Mouse (Mus musculus) limb, embryonic 13.5 days (tissue): Measurements from ENCODE around the gene Eaf1. TPM values are rescaled to one million over a fixed set of nuclear protein-coding genes. Genes with fewer than 3 reads are reported as not detected.

Experiments
- ATAC-seq: fragments of 200-750 bp; cut with Nextera tagmentation; 2 replicates; pipeline ENCODE4 v1.8.0; 2017; ENCODE audit warnings: low read depth, moderate number of reproducible peaks, moderate TSS enrichment; ENCODE audit not compliant: low FRiP score
- H3K27ac ChIP-seq: fragments of 300-500 bp; sonication (generic); 2 replicates; pipeline ENCODE4 v1.5.1; 2015; ENCODE audit warnings: inconsistent platforms, mild to moderate bottlenecking, moderate library complexity
- H3K27me3 ChIP-seq: fragments of 300-500 bp; sonication (generic); 2 replicates; pipeline ENCODE4 v1.6.1; 2015; ENCODE audit warnings: mild to moderate bottlenecking, inconsistent platforms
- H3K36me3 ChIP-seq: fragments of 300-500 bp; sonication (generic); 2 replicates; pipeline ENCODE4 v1.6.1; 2015; ENCODE audit warnings: inconsistent platforms, mild to moderate bottlenecking, moderate library complexity
- H3K4me1 ChIP-seq: fragments of 300-500 bp; sonication (generic); 2 replicates; pipeline ENCODE4 v1.6.1; 2015; ENCODE audit warnings: inconsistent platforms
- H3K4me2 ChIP-seq: fragments of 300-500 bp; sonication (generic); replicated peaks from 2 replicates; pipeline ENCODE4 v1.6.1; 2015; ENCODE audit warnings: inconsistent platforms, mild to moderate bottlenecking, moderate library complexity
- H3K4me3 ChIP-seq: fragments of 300-500 bp; sonication (generic); 2 replicates; pipeline ENCODE4 v1.5.1; 2015; ENCODE audit warnings: moderate library complexity, mild to moderate bottlenecking, inconsistent platforms
- H3K9ac ChIP-seq: fragments of 300-500 bp; sonication (generic); 2 replicates; pipeline ENCODE4 v1.6.1; 2015; ENCODE audit warnings: mild to moderate bottlenecking, inconsistent platforms
- H3K9me3 ChIP-seq: fragments of 300-500 bp; sonication (generic); 2 replicates; pipeline ENCODE4 v1.6.1; 2016; ENCODE audit warnings: inconsistent platforms
- WGBS: fragments of 180-500 bp; shearing (Covaris S2); methylation state at CpG from one replicate; pipeline ENCODE4 v1.1.7; 2015; 5-methylcytosine and 5-hydroxymethylcytosine counted together
- polyA plus RNA-seq: library from polyadenylated mRNA; unstranded; fragments of >200 nt; fragmentation: Nextera tagmentation; extraction: Ambion mirVana; gene quantifications from 2 replicates; pipeline ENCODE4 v1.2.1, GENCODE M21; 2015

Gene Eaf1
- polyA plus RNA-seq, 1 experiment from 2014 or later: 24.0 TPM

- Histone ChIP-seq H3K9ac (no peak overlapping the region), H3K27me3 (no peaks in the 10 kb centered on the region), H3K4me1 (no peaks in the 10 kb centered on the region), H3K4me2 (no peak overlapping the region), H3K27ac (no peak overlapping the region), H3K36me3 (peaks cover 95% of the 10 kb centered on the region), H3K9me3 (no peaks in the 10 kb centered on the region), H3K4me3 (no peak overlapping the region)
- ATAC-seq: no peak
- WGBS: 89% methylated on average over 5 of the region's 5 CpGs
Observed at GRCm38 (mm10) chr14:31482417-31482816, 11.8 kb upstream of the Eaf1 start.

DNA sequence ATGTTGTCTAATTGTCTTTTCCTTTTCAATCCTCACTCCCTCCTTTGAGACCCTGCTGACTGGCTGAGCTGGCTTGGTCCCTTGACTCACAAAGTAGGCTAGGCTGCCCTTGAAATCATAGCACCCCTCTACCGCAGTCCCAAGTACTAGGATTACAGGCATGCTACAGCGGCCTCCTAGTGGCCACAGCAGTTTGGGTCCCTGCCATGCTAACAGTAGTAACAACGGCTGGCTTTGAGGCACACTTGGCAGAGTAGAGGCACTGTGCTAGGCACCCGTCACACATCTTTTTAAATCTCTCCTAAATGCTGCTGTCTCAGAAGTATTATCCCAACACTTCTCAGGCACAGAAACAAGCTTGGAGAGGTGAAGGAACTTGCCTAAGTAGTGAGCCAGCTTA, 7.7 kb upstream of the Eaf1 start:
- Histone ChIP-seq H3K9me3 (no peaks in the 10 kb centered on the region), H3K4me1 (no peaks in the 10 kb centered on the region), H3K36me3 (peaks cover 78% of the 10 kb centered on the region), H3K4me2 (no peak overlapping the region), H3K9ac (no peak overlapping the region), H3K27ac (no peak overlapping the region), H3K27me3 (no peaks in the 10 kb centered on the region), H3K4me3 (no peak overlapping the region)
- WGBS: 87% methylated on average over 4 of the region's 4 CpGs
- no peak for ATAC-seq

GRCm38 (mm10) chr14:31488055-31488454, 6.1 kb upstream of the Eaf1 start:
- no peaks in the 10 kb centered on the region for H3K9me3 ChIP-seq
- no peak overlapping the region for H3K27ac ChIP-seq
- ATAC-seq: no peak
- peaks cover 76% of the 10 kb centered on the region for H3K36me3 ChIP-seq
- 95% methylated on average over 6 of the region's 6 CpGs for WGBS
- H3K4me3 ChIP-seq: no peak overlapping the region
- H3K9ac ChIP-seq: no peak overlapping the region
- H3K4me1 ChIP-seq: 0 out of 2 replicates have a peak, but pooled peaks cover 5% of the 10 kb centered on the region
- no peak overlapping the region for H3K4me2 ChIP-seq
- H3K27me3 ChIP-seq: no peaks in the 10 kb centered on the region

DNA sequence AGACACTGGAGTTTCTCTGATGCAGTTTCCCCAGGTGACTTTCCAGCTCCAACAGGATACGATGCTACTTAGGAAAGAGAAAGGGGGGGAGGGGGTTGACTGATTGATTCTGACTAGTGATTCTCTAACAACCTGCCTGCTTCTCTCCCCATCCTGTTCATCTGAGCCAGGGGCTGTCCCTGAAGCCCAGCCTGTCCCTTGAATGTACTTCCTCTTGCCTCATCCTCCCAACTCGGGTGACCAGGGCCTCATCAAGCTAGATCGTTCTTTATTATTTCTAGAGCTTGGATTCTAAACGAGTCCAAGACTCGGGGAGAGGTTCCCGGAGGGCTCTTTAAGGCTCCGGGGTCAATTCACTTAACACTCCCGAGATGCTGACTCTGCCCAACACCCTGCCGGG, 298 bp upstream of the Eaf1 start:
- peaks cover 34% of the 10 kb centered on the region for H3K36me3 ChIP-seq
- peak overlapping the region; percentile 94 for H3K4me3 ChIP-seq
- no peak overlapping the region for H3K27ac ChIP-seq
- H3K9me3 ChIP-seq: no peaks in the 10 kb centered on the region
- WGBS: 28% methylated on average over 9 of the region's 9 CpGs
- H3K4me1 ChIP-seq: peaks cover 35% of the 10 kb centered on the region
- H3K27me3 ChIP-seq: no peaks in the 10 kb centered on the region
- peak overlapping the region; percentile 96 for H3K4me2 ChIP-seq
- H3K9ac ChIP-seq: peak overlapping the region; percentile 93
- no peak for ATAC-seq

DNA sequence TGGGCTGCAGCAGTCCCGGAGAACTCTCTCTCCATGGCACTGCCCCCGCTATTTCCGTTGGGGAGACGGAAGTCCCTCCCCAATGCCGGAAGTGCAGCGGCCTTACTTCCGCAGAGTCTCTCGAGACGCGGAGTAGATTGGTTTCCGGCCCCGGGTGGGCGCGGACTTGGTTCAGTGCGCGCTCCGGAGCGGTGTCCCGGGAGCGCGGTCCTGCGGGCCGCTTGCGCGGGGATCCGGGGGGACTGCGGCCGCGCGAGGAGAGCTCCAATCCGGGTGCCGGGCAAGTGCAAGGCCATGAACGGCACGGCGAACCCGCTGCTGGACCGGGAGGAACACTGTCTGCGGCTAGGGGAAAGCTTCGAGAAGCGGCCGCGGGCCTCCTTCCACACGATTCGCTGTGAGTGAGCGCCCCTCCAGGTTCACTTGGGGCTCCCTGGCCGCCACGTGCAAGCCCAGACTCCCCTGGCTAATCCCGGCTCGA, 816 bp downstream of the Eaf1 start, which contains the start of gene Mettl6:
Gene Mettl6 (minus strand): TSS at position 66 of the 481 bp plus-strand sequence.
- peaks cover 38% of the 10 kb centered on the region for H3K36me3 ChIP-seq
- peak; percentile 92 for ATAC-seq

GRCm38 (mm10) chr14:31495538-31495937, 1.3 kb downstream of the Eaf1 start:
- Histone ChIP-seq H3K4me1 (peaks cover 35% of the 10 kb centered on the region), H3K4me3 (peak overlapping the region; percentile 94), H3K36me3 (peaks cover 41% of the 10 kb centered on the region), H3K27ac (peak overlapping the region; percentile 94; the same call in 1 of the 2 replicates), H3K9ac (peak overlapping the region; percentile 93), H3K4me2 (peak overlapping the region; percentile 96), H3K9me3 (no peaks in the 10 kb centered on the region), H3K27me3 (no peaks in the 10 kb centered on the region)
- WGBS: 5% methylated on average over 8 of the region's 8 CpGs
- no peak for ATAC-seq

More for the DNA sequence above, 816 bp downstream of the Eaf1 start, which contains the start of gene Mettl6:
- under 1% methylated on average over 49 of the region's 49 CpGs for WGBS
- H3K4me3 ChIP-seq: peak within 1 kb of the TSS; percentile 94
- peak within 1 kb of the TSS; percentile 93 for H3K9ac ChIP-seq
- peak within 1 kb of the TSS; percentile 94 for H3K27ac ChIP-seq
- peaks cover 35% of the 10 kb centered on the region for H3K4me1 ChIP-seq
- H3K4me2 ChIP-seq: peak within 1 kb of the TSS; percentile 96
- no peaks in the 10 kb centered on the region for H3K9me3 ChIP-seq
- H3K27me3 ChIP-seq: no peaks in the 10 kb centered on the region

- Histone ChIP-seq H3K4me1 (peaks cover 35% of the 10 kb centered on the region), H3K4me3 (peak overlapping the region; percentile 94), H3K36me3 (peaks cover 48% of the 10 kb centered on the region), H3K27me3 (no peaks in the 10 kb centered on the region), H3K27ac (no peak overlapping the region), H3K9me3 (no peaks in the 10 kb centered on the region), H3K4me2 (peak overlapping the region; percentile 96), H3K9ac (peak overlapping the region; percentile 93)
- 54% methylated on average over 7 of the region's 7 CpGs for WGBS
- no peak for ATAC-seq
Observed at GRCm38 (mm10) chr14:31496241-31496646, 2.0 kb downstream of the Eaf1 start.

DNA sequence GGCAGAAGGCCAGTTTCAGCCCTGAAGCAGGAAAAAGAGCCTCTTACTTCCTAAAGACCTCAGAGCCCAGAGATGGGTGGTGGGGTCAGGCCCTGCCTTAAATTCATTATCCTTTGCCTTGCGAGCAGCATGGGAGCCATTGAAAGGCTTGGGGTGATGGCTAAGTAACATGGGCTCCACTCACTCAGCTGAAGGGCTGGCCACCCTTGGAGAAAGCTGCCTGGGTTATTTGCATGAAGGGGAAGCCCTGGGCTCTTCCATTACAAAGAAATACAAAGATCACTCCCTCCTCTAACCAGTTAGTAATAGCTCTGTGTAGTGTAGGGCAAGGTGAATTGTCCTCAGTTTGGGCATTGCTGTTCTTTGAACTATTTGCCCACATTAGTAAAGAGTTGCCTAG, 5.3 kb downstream of the Eaf1 start:
- H3K36me3 ChIP-seq: peaks cover 63% of the 10 kb centered on the region
- peaks cover 18% of the 10 kb centered on the region for H3K4me1 ChIP-seq
- H3K4me2 ChIP-seq: no peak overlapping the region
- H3K27me3 ChIP-seq: no peaks in the 10 kb centered on the region
- no peak for ATAC-seq
- 80% methylated on average over 1 of the region's 1 CpGs for WGBS
- H3K27ac ChIP-seq: no peak overlapping the region
- H3K9ac ChIP-seq: no peak overlapping the region
- no peak overlapping the region for H3K4me3 ChIP-seq
- H3K9me3 ChIP-seq: no peaks in the 10 kb centered on the region

DNA sequence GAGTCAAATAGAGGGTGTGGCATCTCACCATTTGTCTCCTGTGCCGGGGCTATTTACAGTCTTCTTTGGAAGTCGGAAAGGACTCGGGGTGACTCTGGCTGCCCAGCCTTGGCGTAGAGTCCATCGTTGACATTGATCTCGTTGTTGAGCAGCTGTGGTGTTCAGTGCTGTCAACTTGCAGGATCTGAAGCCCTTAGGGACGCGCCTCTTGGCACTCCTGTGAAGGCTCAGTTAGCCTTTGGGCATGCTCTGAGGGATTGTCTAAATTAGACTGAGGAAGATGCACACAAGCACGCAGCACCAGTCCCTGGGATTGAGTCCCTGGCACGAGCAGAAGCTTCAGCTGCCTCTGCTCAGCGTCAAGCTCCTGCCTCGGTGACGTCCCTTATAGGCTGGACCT, 9.2 kb downstream of the Eaf1 start:
- Histone ChIP-seq H3K9me3 (no peaks in the 10 kb centered on the region), H3K9ac (no peak overlapping the region), H3K27ac (no peak overlapping the region), H3K4me3 (no peak overlapping the region), H3K36me3 (peaks cover 95% of the 10 kb centered on the region), H3K4me2 (no peak overlapping the region), H3K27me3 (no peaks in the 10 kb centered on the region), H3K4me1 (no peaks in the 10 kb centered on the region)
- no peak for ATAC-seq
- 94% methylated on average over 13 of the region's 13 CpGs for WGBS

- H3K9me3 ChIP-seq: no peaks in the 10 kb centered on the region
- H3K27ac ChIP-seq: no peak overlapping the region
- H3K4me2 ChIP-seq: no peak overlapping the region
- no peaks in the 10 kb centered on the region for H3K4me1 ChIP-seq
- H3K4me3 ChIP-seq: no peak overlapping the region
- H3K36me3 ChIP-seq: peaks cover 89% of the 10 kb centered on the region
- H3K9ac ChIP-seq: no peak overlapping the region
- WGBS: 94% methylated on average over 6 of the region's 6 CpGs
- no peak for ATAC-seq
- no peaks in the 10 kb centered on the region for H3K27me3 ChIP-seq
Observed at GRCm38 (mm10) chr14:31506456-31506855, 12.3 kb downstream of the Eaf1 start.

DNA sequence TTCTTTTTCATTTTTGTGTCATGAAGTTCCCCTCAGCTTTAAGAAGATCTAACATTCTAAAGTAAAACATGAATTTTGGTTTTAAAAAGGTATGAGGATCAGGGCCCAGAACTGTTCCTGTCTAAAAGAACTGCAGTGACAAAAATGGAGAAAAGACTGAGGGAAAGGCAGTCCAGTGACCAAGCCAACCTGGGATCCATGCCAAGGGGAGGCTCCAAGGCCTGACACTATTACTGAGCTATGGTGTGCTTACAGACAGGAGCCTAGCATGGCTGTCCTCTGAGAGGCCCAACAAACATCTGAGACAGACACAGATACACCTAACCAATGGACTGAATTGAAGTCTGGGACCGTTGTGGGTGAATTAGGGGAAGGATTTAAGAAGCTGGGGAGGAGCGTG, 15.7 kb downstream of the Eaf1 start:
- 98% methylated on average over 2 of the region's 2 CpGs for WGBS
- no peak overlapping the region for H3K4me3 ChIP-seq
- no peak for ATAC-seq
- no peak overlapping the region for H3K9ac ChIP-seq
- H3K27ac ChIP-seq: no peak overlapping the region
- H3K36me3 ChIP-seq: peaks cover 62% of the 10 kb centered on the region
- H3K27me3 ChIP-seq: no peaks in the 10 kb centered on the region
- peaks cover 9% of the 10 kb centered on the region for H3K9me3 ChIP-seq
- H3K4me1 ChIP-seq: no peaks in the 10 kb centered on the region
- no peak overlapping the region for H3K4me2 ChIP-seq

GRCm38 (mm10) chr14:31510322-31510721, 16.1 kb downstream of the Eaf1 start:
- no peak for ATAC-seq
- H3K27me3 ChIP-seq: no peaks in the 10 kb centered on the region
- no peak overlapping the region for H3K9ac ChIP-seq
- H3K4me2 ChIP-seq: no peak overlapping the region
- H3K9me3 ChIP-seq: peaks cover 9% of the 10 kb centered on the region
- no peak overlapping the region for H3K4me3 ChIP-seq
- H3K27ac ChIP-seq: no peak overlapping the region
- 98% methylated on average over 3 of the region's 3 CpGs for WGBS
- H3K4me1 ChIP-seq: no peaks in the 10 kb centered on the region
- H3K36me3 ChIP-seq: peaks cover 58% of the 10 kb centered on the region

- no peak for ATAC-seq
- Histone ChIP-seq H3K36me3 (peaks cover 12% of the 10 kb centered on the region), H3K9ac (no peak overlapping the region), H3K4me1 (no peaks in the 10 kb centered on the region), H3K27ac (no peak overlapping the region), H3K4me2 (no peak overlapping the region), H3K27me3 (no peaks in the 10 kb centered on the region), H3K9me3 (peaks cover 9% of the 10 kb centered on the region), H3K4me3 (no peak overlapping the region)
- WGBS: 92% methylated on average over 2 of the region's 2 CpGs
Observed at GRCm38 (mm10) chr14:31515895-31516294, 21.7 kb downstream of the Eaf1 start.
